ENCODE assay signal across 9 mouse cellular contexts in the genomic region with DNA sequence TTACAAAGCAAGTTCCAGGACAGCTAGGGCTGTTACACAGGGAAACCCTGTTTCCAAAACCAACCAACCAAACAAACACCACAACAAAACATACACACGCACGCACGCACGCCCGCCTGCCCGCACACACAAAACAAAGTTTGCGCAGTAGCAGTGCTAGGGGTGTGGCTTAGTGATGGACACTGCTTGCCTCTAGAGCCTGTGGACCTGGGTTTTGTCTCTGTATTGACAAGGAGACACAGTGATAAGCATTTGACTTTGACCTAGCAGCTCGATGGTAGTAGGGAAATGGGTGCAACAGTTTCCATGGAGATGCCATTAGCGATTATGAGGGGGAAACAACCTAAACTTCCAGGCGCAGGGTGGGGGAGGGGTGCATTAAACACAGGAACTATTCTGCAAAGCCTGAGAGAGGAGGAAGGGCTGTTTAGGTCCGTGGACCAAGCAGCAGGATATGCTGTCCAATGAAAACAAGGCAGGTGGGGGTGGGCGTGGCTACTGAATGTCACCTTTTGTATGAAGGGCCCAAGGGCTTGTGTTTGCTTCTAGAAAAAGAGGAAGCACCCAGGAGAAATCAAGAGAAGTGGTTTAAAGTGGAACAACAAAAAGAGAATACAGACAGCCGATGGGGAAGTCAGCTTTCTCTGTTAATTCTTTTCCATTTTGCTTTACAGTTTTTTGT. TPM values are rescaled to one million over a fixed set of nuclear protein-coding genes. Genes with fewer than 3 reads are reported as not detected.
DNase-seq lines count a peak whose midpoint lies in the region; TF ChIP-seq lines count a peak whose summit lies in the region.
"Had no signal": no experiment of that assay in that cellular context is flagged by ENCODE, and none has a peak within 500 bp of the region (broad histone marks: within the 10 kb centered on the region; RNA-seq: fewer than 3 reads in every experiment).

No protein-coding gene starts in this region.

- no peaks in the 10 kb centered on the region for H3K27me3 ChIP-seq in CH12.LX (replicated peaks)
- H3K27me3 ChIP-seq in limb, embryonic 10.5 days (ENCODE audit: low read depth, poor library complexity, severe bottlenecking): no peaks in the 10 kb centered on the region
- H3K27me3 ChIP-seq in small intestine, adult 2 months (ENCODE audit: control insufficient read depth, insufficient read depth, low read length): no peaks in the 10 kb centered on the region
- H3K27me3 ChIP-seq: limb, embryonic 12.5 days had no signal

- in situ Hi-C loops in CH12.LX (cut with MboI; ENCODE audit: low pct_ligation_motif_present, low pct_unique_long_range_greater_than_20kb, low sequenced_read_pairs): loop anchor here (5.0 to 25.0 kb wide), 2 partner anchors 120 to 385 kb away; no protein-coding TSS in a partner anchor

- DNase-seq in CH12.LX (ENCODE audit: extremely low read depth): peak; percentile 97
- DNase-seq in c-Kit-positive CD71-negative TER-119-negative erythroid progenitor cells, embryonic 14.5 days (ENCODE audit: low read depth): peak; percentile 54
- peak; percentile 46 for DNase-seq in limb, embryonic 10.5 days (ENCODE audit: low spot score)
- no peak for DNase-seq in left cerebral cortex, postnatal 36 days (ENCODE audit: low spot score in 2 of 2)
- DNase-seq in right cerebral cortex, adult 18-20 months: no peak
- DNase-seq in left cerebral cortex, adult 18-20 months (ENCODE audit: low spot score in 2 of 2): no peak
- DNase-seq in urinary bladder, postnatal 36 days (ENCODE audit: low spot score in 2 of 2): no peak

- peak overlapping the region in 1 of 3 experiments; percentile 39 for H3K4me3 ChIP-seq in CH12.LX (replicated peaks in 1 of 3; ENCODE audit: low read depth in 2 of 3, low read length in 2 of 3, poor library complexity in 1 of 3)
- H3K4me3 ChIP-seq in limb, embryonic 10.5 days: no peak overlapping the region
- peak overlapping the region; percentile 31 for H3K4me3 ChIP-seq in small intestine, adult 2 months (ENCODE audit: low read depth, low read length)
- H3K4me3 ChIP-seq: limb, embryonic 12.5 days had no signal

- peaks cover 2% of the 10 kb centered on the region for H3K9me3 ChIP-seq in CH12.LX (replicated peaks; ENCODE audit: low read length)
- no peaks in the 10 kb centered on the region for H3K9me3 ChIP-seq in limb, embryonic 10.5 days (replicated peaks)
- H3K9me3 ChIP-seq: limb, embryonic 12.5 days had no signal

- peaks cover 11 to 42% of the 10 kb centered on the region in 2 experiments for H3K4me1 ChIP-seq in CH12.LX (ENCODE audit: control insufficient read depth in 1 of 2, insufficient read depth in 2 of 2)
- peaks cover 26% of the 10 kb centered on the region for H3K4me1 ChIP-seq in limb, embryonic 10.5 days
- peaks cover 18% of the 10 kb centered on the region; the same call in 1 of the 2 replicates for H3K4me1 ChIP-seq in small intestine, adult 2 months (ENCODE audit: control insufficient read depth, insufficient read depth, insufficient read length, low read length)

- H3K4me2 ChIP-seq in CH12.LX (ENCODE audit: insufficient read depth, low read depth, poor library complexity, severe bottlenecking): no peak overlapping the region; the same call in 1 of the 2 replicates
- H3K4me2 ChIP-seq: limb, embryonic 12.5 days had no signal

- H3K9ac ChIP-seq in CH12.LX (ENCODE audit: insufficient read depth, low read depth): peak overlapping the region; percentile 34
- H3K9ac ChIP-seq: limb, embryonic 12.5 days had no signal

- H3K36me3 ChIP-seq in CH12.LX (replicated peaks in 1 of 2; ENCODE audit: control insufficient read depth in 1 of 2, insufficient read depth in 1 of 2, low read length in 1 of 2): no peaks in the 10 kb centered on the region
- H3K36me3 ChIP-seq in limb, embryonic 10.5 days: no peaks in the 10 kb centered on the region
- H3K36me3 ChIP-seq in small intestine, adult 2 months (ENCODE audit: control insufficient read depth, insufficient read depth, low read length): no peaks in the 10 kb centered on the region
- H3K36me3 ChIP-seq: limb, embryonic 12.5 days had no signal

- TF ChIP-seq EP300 in CH12.LX (IDR thresholded peaks at IDR 0.05; ENCODE audit: low read length): peak; percentile 46; the same call in 1 of the 2 replicates

- peak; percentile 49 for TF ChIP-seq POLR2A in CH12.LX (IDR thresholded peaks at IDR 0.05; ENCODE audit: low read depth, low read length)
- no peak for TF ChIP-seq POLR2A in small intestine, adult 2 months (IDR thresholded peaks at IDR 0.05; ENCODE audit: low read depth, low read length)

- no peaks in the 10 kb centered on the region for H3K79me2 ChIP-seq in CH12.LX (replicated peaks; ENCODE audit: control insufficient read depth, extremely low read depth, insufficient read depth, poor library complexity, severe bottlenecking)

- intact Hi-C loops in left cerebral cortex, postnatal 36 days (cut with DNase I): loop anchor here (5.0 kb wide), 1 partner anchor 60 kb away; no protein-coding TSS in a partner anchor

- TF ChIP-seq RAD21 in CH12.LX (IDR thresholded peaks at IDR 0.05; ENCODE audit: low read depth, low read length): no peak

- no peak for TF ChIP-seq CTCF in CH12.LX (conservative IDR thresholded peaks at IDR 0.05 in 1 of 2, IDR thresholded peaks at IDR 0.05 in 1 of 2; ENCODE audit: low read depth in 2 of 2, low read length in 2 of 2)
- no peak for TF ChIP-seq CTCF in small intestine, adult 2 months (IDR thresholded peaks at IDR 0.05; ENCODE audit: extremely low read depth, insufficient read length, insufficient replicate concordance, low read depth, low read length)

- peak overlapping the region; percentile 2; the same call in 1 of the 2 replicates for H3K27ac ChIP-seq in CH12.LX (ENCODE audit: insufficient read depth, low read depth)
- H3K27ac ChIP-seq in limb, embryonic 10.5 days: peak overlapping the region; percentile 72
- H3K27ac ChIP-seq in small intestine, adult 2 months (ENCODE audit: insufficient read depth, low read depth, low read length): peak overlapping the region; percentile 83
- H3K27ac ChIP-seq: limb, embryonic 12.5 days had no signal

- WGBS in limb, embryonic 10.5 days: 67% methylated on average over 13 of the region's 13 CpGs
- WGBS in small intestine, adult 2 months: 12% methylated on average over 13 of the region's 13 CpGs

- dilution Hi-C loops in CH12.LX (cut with MboI; ENCODE audit: extremely low pct_ligation_motif_present, extremely low pct_unique_long_range_greater_than_20kb, low sequenced_read_pairs): no loop called here

TF ChIP-seq in CH12.LX, 34 proteins besides CTCF, POLR2A, EP300 and RAD21:
- TF ChIP-seq MAZ (IDR thresholded peaks at IDR 0.05; ENCODE audit: low read depth, low read length): no peak
- no peak for TF ChIP-seq ZMIZ1 (IDR thresholded peaks at IDR 0.05; ENCODE audit: low read depth, low read length)
- TF ChIP-seq NELFE (IDR thresholded peaks at IDR 0.05; ENCODE audit: low read depth, low read length): no peak; the same call in 1 of the 2 replicates
- TF ChIP-seq MEF2A (IDR thresholded peaks at IDR 0.05; ENCODE audit: borderline replicate concordance, low read depth, low read length): no peak
- no peak for TF ChIP-seq GABPA (IDR thresholded peaks at IDR 0.05; ENCODE audit: insufficient replicate concordance, low read depth, low read length)
- peak; percentile 46; the same call in 1 of the 2 replicates for TF ChIP-seq SIN3A (IDR thresholded peaks at IDR 0.05; ENCODE audit: low read length)
- TF ChIP-seq MXI1 (IDR thresholded peaks at IDR 0.05; ENCODE audit: low read depth, low read length): no peak; the same call in 1 of the 2 replicates
- TF ChIP-seq MYC (IDR thresholded peaks at IDR 0.05; ENCODE audit: low read depth, low read length): 0 out of 2 replicates have a peak, but pooled peaks have one; percentile 34
- no peak for TF ChIP-seq ZC3H11A (IDR thresholded peaks at IDR 0.05; ENCODE audit: low read depth, low read length)
- TF ChIP-seq NRF1 (IDR thresholded peaks at IDR 0.05; ENCODE audit: low read depth, low read length): no peak
- TF ChIP-seq HCFC1 (IDR thresholded peaks at IDR 0.05; ENCODE audit: low read depth, low read length): peak; percentile 56
- TF ChIP-seq ZNF384 (IDR thresholded peaks at IDR 0.05; ENCODE audit: low read depth, low read length): no peak
- no peak for TF ChIP-seq PAX5 (IDR thresholded peaks at IDR 0.05; ENCODE audit: low read length)
- TF ChIP-seq CHD2 (IDR thresholded peaks at IDR 0.05; ENCODE audit: low read length): peak; percentile 85
- TF ChIP-seq ZKSCAN1 (IDR thresholded peaks at IDR 0.05; ENCODE audit: borderline replicate concordance, low read depth, low read length): no peak
- TF ChIP-seq ELF1 (IDR thresholded peaks at IDR 0.05; ENCODE audit: low read depth, low read length): peak; percentile 58
- 0 out of 2 replicates have a peak, but pooled peaks have one; percentile 11 for TF ChIP-seq BHLHE40 (IDR thresholded peaks at IDR 0.05; ENCODE audit: low read depth, low read length)
- no peak for TF ChIP-seq UBTF (IDR thresholded peaks at IDR 0.05; ENCODE audit: low read depth, low read length)
- TF ChIP-seq USF2 (conservative IDR thresholded peaks at IDR 0.05; ENCODE audit: low read depth, low read length): no peak
- no peak for TF ChIP-seq IRF4 (IDR thresholded peaks at IDR 0.05; ENCODE audit: low read depth, low read length)
- TF ChIP-seq JUN (IDR thresholded peaks at IDR 0.05; ENCODE audit: insufficient read depth, low read depth, low read length): no peak
- TF ChIP-seq MAX (IDR thresholded peaks at IDR 0.05; ENCODE audit: low read length): no peak
- TF ChIP-seq CHD1 (IDR thresholded peaks at IDR 0.05; ENCODE audit: low read depth, low read length): no peak
- TF ChIP-seq TBP (conservative IDR thresholded peaks at IDR 0.05; ENCODE audit: low read depth, low read length): peak; percentile 80
- no peak for TF ChIP-seq E2F4 (IDR thresholded peaks at IDR 0.05; ENCODE audit: insufficient replicate concordance, low read depth, low read length)
- TF ChIP-seq ETS1 (conservative IDR thresholded peaks at IDR 0.05; ENCODE audit: low read depth, low read length): peak; percentile 15; the same call in 1 of the 2 replicates
- TF ChIP-seq RCOR1 (conservative IDR thresholded peaks at IDR 0.05; ENCODE audit: low read depth, low read length): no peak; the same call in 1 of the 2 replicates
- 0 out of 2 replicates have a peak, but pooled peaks have one; percentile 37 for TF ChIP-seq TCF12 (IDR thresholded peaks at IDR 0.05; ENCODE audit: low read depth, low read length)

RNA-seq across cellular contexts. Expression of gene Zmynd8, which starts 23.4 kb away (rescaled TPM):
- total RNA-seq in CH12.LX (2012; rRNA removed): 34.0 and 35.1 TPM in 2 replicates
- total RNA-seq in CH12.LX (2014; rRNA removed): 29.5 and 33.6 TPM in 2 replicates
- 76.1 and 84.5 TPM in 2 replicates for polyA plus RNA-seq in CH12.LX (2012; ENCODE audit: insufficient read length, low read depth)
- 59.3 and 59.5 TPM in 2 replicates for polyA plus RNA-seq in limb, embryonic 10.5 days (2016; fragmentation: Nextera tagmentation; extraction: Ambion mirVana)
- 9.7 and 17.4 TPM in 2 replicates for polyA plus RNA-seq in small intestine, adult 2 months (2012; rRNA removed)
- total RNA-seq in left cerebral cortex, postnatal 36 days (2021): 100 to 1,000 TPM; 119 to 184 TPM
- 100 to 1,000 TPM; 150 to 151 TPM for total RNA-seq in left cerebral cortex, adult 18-20 months (2021)

Comparison
In these comparisons a context has a peak if more than half of its experiments do, and no peak if none do; other contexts are left out.
1. DNase-seq: peak in CH12.LX (single experiment), c-Kit-positive CD71-negative TER-119-negative erythroid progenitor cells, embryonic 14.5 days (single experiment) and limb, embryonic 10.5 days (single experiment); none in left cerebral cortex, postnatal 36 days (0 of 2), right cerebral cortex, adult 18-20 months (single experiment), left cerebral cortex, adult 18-20 months (0 of 2) and urinary bladder, postnatal 36 days (0 of 2).
2. H3K27ac ChIP-seq: peak in every context shown above with its lines; median percentile 83 in small intestine, adult 2 months; 72 in limb, embryonic 10.5 days; 2 in CH12.LX.